Mouse (Mus musculus) gastrocnemius, adult 8-10 months (tissue): ENCODE measurements at regions not wholly inside any gene's neighbourhood (a gene's known extent, or its start where the extent isn't known, plus 50 kb on each side); places are given as distances from the start of the nearest gene placed in this dataset.
"Not testable (repeated sequence)": the region's sequence is repeated elsewhere in the genome, so short reads cannot be mapped to it uniquely, and the experiment has no call there.

ENCODE experiments used
- DNase-seq, 2 experiments: peaks; one replicate each; pipeline ENCODE4 v3.0.0; 2022; ENCODE audit warnings: low spot score in 2 of 2

DNA sequence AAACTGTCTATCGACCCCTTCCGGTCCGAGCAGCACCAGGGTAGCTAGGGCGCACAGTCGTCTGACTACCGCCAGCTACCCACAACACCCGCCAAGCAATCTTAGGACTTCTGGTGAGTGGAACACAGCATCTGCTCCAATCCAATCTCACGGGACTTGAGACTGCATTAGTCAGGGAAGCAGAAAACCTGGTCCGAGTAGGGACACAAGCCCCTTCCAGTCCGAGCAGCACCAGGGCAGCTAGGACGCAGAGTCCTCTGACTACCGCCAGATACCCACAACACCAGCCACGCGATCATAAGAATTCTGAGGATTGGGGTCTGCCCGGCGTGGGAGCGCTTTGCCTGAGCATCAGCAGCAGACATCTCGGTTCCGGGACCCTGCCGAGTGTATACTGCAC lies 79.6 kb downstream of the Gm10715 start:
- DNase-seq, result not testable (repeated sequence)

DNA sequence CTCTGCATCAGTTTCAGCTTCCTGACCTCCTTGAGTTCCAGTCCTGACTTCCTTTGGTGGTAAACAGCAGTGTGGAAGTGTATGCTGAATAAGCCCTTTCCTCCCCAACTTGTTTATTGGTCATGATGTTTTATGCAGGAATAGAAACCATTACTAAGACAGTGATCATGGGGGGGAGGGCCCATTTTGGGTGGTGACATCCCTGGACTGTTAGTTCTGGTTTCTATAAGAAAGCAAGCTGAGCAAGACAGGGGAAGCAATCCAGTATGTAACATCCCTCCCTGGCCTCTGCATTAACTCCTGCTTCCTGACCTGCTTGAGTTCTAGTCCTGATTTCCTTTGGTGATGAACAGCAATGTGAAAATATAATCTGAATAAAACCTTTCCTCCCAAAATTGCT lies 124.5 kb downstream of the Gm10715 start:
- no peak for DNase-seq

DNA sequence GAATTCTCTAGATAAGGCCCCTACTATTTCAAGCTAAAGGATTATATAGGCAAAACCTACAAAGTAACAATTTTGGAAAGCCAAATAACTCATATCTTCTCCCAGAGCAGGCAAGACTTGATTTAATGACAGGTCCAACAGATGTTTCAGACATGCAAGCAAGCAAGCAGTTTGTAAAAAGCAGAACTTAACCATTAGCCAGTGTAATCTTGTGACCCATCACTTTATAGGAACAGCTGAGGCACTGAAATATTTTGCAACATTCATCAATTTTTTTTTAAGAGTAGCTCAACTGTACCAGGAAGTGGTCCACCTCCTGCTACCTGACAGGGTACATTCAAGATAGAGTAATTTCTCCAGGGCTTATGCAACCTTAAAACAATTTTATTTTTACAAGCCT lies 147.7 kb downstream of the Gm10715 start:
- DNase-seq, result no peak

DNA sequence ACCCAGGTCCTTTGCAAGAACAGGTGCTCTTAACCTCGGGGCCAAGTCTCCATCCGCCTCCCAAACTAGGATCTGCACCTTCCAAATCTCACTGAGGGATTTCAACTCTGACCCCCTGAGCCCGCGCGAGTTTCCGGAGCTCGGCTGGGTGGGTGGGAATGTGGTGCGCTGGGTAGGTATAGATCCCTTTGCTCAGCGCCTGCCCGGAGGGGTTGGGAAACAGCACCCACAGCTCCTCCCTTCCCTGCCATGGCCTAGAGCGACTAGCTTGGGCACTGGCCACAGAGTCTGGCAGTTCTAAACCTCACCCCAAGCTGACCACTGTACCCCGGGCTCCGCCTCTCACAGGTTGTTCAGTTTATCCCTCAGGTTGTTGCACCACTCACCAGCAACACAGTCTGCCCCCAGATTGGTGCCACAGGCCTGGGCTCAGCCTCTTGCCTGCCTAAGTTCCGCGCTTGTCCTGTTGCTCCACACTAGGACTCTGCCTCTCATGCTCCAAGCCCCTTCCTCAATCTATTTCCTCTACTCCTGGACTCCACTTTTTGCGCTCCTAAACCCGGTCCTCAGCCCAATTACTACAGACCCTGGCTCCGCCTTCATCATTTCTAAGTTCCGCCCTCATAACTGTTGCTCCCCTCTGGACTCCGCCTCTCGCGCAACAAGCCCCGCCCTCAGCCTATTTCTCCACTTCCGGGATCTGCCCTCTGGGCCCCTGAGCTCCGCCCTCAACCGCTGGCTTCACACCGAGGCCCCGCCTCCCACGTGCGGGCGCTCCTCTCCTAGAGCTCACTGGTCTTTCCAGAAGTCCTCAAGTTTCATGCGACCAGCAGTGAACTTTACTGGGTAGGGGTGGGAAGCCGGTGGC lies 135.6 kb upstream of the Alkbh8 start:
- no peak for DNase-seq

DNA sequence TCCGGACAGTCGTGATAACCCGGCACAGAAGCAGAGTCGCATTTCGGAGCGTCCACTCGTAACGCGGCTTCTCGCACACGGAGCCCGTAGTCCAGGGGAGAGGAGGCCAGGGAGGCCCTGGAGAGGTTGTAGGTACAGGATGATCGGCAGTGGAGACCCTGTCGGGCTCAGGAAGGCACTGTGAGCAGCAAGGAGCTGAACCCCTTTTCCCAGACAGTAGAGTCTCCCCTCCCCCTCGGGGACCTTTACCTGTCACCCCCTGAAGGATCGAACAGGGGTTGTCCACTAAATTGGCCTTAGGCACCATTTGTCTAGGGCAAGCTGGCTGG lies 135.0 kb upstream of the Alkbh8 start:
- not testable (repeated sequence) for DNase-seq

DNA sequence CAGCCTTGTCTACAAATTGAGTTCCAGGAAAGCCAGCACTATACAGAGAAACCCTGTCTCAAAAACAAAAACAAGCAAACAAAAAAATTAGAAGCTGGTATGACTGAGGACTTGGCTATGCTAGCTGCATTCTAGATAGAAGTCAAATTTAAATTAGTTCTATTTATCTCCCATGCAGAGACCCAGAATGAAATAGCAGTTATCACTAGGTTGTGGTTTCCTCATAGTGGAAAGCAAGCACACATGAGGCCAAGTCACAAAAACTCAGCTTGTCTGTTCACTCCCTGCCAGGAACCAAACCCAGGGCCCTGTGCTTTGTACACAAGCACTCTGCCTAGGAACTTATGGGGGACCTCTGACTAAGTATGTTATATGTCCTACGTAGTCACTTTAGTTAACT lies 126.8 kb upstream of the Alkbh8 start:
- not testable (repeated sequence) for DNase-seq

DNA sequence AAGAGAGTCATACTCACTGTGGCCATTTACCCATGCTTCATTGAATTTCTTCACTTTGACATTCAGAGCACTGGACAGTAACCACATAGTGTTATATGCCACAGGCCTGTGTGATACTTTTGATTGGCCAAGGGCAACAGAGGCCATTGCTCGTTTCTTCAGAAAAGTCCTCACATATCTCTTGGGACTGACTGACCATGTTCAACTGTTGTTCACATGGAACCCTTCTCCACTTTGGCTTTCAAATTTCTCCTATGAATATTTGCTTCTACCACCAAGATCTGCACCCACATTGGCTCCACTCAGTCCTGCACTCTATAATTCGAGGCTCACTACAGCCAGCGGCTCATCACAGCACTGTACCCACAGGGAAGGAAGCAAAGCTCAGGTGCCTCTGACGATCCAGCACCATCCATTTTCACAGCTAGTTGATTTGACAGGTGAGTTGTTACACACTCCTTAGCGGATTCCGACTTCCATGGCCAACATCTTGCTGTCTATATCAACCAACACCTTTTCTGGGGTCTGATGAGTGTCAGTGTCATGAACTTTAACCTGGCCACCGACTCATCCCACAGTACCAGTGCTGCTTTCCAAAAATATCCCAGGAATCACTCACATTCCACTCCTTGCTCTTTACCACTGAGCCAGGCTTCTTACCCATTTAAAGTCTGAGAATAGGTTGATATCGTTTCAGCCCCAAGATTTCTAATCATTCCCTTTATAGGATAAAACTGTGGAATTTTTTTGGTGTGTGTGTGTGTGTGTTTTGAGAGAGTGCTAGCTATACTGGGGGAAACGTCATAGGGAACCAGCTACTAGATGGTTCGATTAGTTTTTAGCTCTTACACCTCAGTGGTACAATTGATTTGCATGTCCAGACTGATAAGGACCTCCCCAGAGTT lies 76.3 kb upstream of the Alkbh8 start:
- peak in 1 of 2 experiments; percentile 10 for DNase-seq

DNA sequence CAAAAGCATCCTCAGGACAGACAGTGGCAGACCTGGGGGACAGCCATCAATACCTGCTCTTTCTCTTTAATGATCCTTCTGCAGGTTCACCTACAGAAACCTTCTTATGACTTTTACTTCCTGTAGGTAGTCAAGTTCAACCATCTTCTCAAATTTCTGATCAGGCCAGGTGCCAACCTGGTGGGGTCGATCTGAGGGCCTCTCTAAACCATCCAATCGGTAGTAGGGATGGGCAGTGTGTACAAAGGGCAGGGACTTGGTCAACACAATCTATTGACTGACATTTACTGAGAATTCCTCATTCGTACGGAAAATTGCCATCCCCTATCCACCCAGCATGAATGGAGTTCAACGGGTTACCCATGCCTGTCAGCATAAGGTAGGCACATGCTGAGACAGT lies 74.8 kb upstream of the Alkbh8 start:
- no peak for DNase-seq

DNA sequence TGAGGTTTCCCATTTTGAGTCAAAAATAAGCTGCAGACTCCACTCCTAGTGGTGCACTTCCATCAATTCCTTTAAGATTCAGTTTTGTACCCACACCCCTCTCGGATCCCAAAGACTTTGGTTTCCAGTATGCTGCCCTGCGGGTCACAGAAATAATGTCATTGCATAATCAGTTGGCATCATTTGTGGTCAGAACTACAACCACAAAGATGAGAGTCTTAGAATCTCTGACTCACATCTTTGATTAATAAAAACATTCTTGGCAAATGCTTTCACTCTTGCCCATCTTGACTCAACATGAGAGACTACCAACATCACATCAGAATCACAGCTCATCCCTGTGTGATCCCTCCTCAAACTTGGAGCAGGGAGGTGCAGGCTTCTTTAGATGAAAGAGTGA lies 74.1 kb upstream of the Alkbh8 start:
- no peak for DNase-seq

DNA sequence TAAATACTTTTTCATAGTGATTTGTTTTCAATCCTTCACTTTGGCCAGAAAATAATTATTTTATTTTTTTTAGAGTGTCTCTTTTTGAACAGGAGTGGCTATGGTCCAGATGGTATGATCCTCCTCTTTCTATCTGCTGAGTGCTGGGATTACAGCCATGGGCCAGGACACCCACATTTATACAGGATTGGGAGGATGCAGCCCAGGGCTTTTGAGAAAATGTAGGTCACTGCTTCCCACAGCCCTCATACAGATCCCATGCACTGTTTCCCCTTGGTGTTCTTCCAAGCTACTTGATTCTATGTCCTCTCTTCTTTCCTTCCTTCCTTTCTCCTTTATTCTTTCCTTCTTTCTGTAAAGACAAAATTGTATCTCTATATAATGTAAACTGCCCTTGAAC lies 70.5 kb upstream of the Alkbh8 start:
- DNase-seq, result no peak

DNA sequence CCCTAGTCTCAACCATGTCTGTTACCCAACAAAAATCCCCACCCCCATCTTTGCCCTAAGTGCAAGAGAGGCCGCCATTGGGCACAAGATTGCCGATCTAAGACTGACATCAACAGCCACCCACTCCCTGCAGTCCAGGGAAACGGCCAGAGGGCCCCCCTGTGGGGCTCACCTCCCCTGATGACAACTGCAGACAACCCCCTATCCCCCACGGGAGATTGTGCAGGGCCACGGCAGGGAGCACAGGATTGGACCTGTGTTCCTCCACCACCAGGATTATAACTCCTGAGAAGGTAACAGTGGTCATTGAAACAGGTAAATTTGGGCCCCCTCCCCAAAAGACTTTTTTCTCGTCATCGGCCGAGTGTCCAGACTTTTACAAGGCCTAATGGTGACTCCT lies 54.4 kb upstream of the Alkbh8 start:
- not testable (repeated sequence) for DNase-seq

DNA sequence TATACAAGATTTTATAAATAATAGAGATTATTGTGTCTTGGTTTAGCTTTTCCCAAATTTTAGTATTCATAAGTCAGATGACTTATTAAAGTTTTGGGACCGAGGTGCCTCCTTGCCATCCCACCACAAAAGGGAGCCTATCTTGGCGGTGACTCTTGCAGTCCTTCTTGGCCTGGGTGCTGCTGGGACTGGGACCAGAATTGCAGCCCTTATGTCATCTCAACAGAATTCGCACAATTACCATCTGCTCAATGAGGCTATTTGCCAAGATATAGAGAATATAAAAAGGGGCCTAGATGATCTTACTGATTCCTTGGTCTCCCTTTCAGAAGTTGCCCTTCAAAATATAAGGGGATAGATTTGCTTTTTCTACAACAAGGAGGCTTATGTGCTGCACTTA lies 53.0 kb upstream of the Alkbh8 start:
- not testable (repeated sequence) for DNase-seq

DNA sequence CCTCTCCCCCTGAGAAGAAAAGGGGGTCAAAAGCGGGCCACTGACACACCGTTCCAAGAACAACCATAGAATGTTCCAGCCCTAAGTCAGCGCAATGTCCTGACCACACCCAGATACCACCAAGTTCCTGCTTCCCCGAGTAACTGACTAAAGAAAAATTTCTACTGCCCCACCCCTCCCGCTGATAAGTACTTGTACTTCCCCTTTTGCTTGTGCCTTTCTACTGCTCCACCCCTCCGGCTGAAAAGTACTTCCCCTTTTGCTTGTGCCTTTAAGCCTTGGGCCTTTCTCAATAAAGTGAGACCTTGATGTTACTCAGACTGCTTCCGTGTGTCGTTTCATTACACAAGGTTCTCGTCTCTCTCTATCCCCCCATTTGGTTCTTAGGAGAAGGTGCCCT lies 51.6 kb upstream of the Alkbh8 start:
- not testable (repeated sequence) for DNase-seq
